Mouse (Mus musculus) lung, postnatal 0 days (tissue): ENCODE measurements at regions not wholly inside any gene's neighbourhood (a gene's known extent, or its start where the extent isn't known, plus 50 kb on each side); places are given as distances from the start of the nearest gene placed in this dataset.

Source experiments
- ATAC-seq: fragments of 200-750 bp; cut with Nextera tagmentation; 2 replicates; pipeline ENCODE4 v1.8.0; 2017; ENCODE audit warnings: moderate library complexity
- DNase-seq: peaks from one replicate; pipeline ENCODE4 v3.0.0-alpha.2; 2016; ENCODE audit warnings: low spot score
- H3K27ac ChIP-seq: fragments of 300-500 bp; sonication (generic); 2 replicates; pipeline ENCODE4 v1.5.1; 2014; ENCODE audit warnings: antibody characterized with exemption, mild to moderate bottlenecking, low read length, mixed read lengths
- H3K27me3 ChIP-seq: fragments of 300-500 bp; sonication (generic); replicated peaks from 2 replicates; pipeline ENCODE4 v1.6.1; 2014; ENCODE audit warnings: low read length, mixed read lengths; ENCODE audit not compliant: insufficient read depth
- H3K36me3 ChIP-seq: fragments of 300-500 bp; sonication (generic); 2 replicates; pipeline ENCODE4 v1.6.1; 2014; ENCODE audit warnings: low read length, mixed read lengths; ENCODE audit not compliant: insufficient read depth
- H3K4me1 ChIP-seq: fragments of 300-500 bp; sonication (generic); 2 replicates; pipeline ENCODE4 v1.6.1; 2014; ENCODE audit warnings: antibody characterized with exemption, low read depth, low read length, mixed read lengths; ENCODE audit not compliant: insufficient read depth
- H3K4me2 ChIP-seq: fragments of 300-500 bp; sonication (generic); replicated peaks from 2 replicates; pipeline ENCODE4 v1.6.1; 2014; ENCODE audit warnings: low read depth, mild to moderate bottlenecking, low read length, moderate library complexity, mixed read lengths
- H3K4me3 ChIP-seq: fragments of 300-500 bp; sonication (generic); 2 replicates; pipeline ENCODE4 v1.5.1; 2014; ENCODE audit warnings: low read depth, low read length
- H3K9ac ChIP-seq: fragments of 300-500 bp; sonication (generic); replicated peaks from 2 replicates; pipeline ENCODE4 v1.6.1; 2014; ENCODE audit warnings: low read depth, mild to moderate bottlenecking
- H3K9me3 ChIP-seq: fragments of 300-500 bp; sonication (generic); 2 replicates; pipeline ENCODE4 v1.6.1; 2016; ENCODE audit warnings: low read length, mixed read lengths
- CTCF ChIP-seq: IDR thresholded peaks from 2 replicates; pipeline ENCODE4 v1.5.1; 2016; ENCODE audit warnings: antibody characterized with exemption, mild to moderate bottlenecking
- EP300 ChIP-seq: IDR thresholded peaks from 2 replicates; pipeline ENCODE4 v1.6.1; 2016; ENCODE audit warnings: antibody characterized with exemption, mild to moderate bottlenecking, control low read depth
- WGBS: fragments of 180-500 bp; shearing (Covaris S2); extraction: QIAGEN DNeasy Blood & Tissue Kit; methylation state at CpG from one replicate; pipeline ENCODE4 v1.1.7; 2014; 5-methylcytosine and 5-hydroxymethylcytosine counted together

DNA sequence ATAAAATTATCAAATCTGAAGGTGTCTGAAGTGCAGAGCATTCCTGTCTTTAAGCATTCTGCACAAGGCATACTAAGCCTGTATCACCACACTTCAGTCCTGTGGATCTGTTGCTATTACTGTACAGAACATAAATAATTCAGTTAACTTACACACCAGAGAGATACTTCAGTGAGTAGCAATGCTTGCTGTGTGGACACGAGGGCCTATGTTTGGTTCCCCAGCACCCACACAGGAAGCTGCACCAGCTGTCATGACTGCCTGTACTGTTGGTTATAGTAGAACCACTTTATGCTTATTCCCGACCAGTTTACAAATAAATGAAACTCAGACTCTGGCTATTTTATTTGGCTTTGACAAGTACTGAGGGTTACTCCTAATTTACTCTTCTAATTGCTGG is 271.7 kb downstream of the Slc30a10 start:
- no peaks in the 10 kb centered on the region for H3K4me1 ChIP-seq
- no peaks in the 10 kb centered on the region for H3K36me3 ChIP-seq
- no peak overlapping the region for H3K27ac ChIP-seq
- ATAC-seq = no peak
- H3K9ac ChIP-seq = no peak overlapping the region
- no peak overlapping the region for H3K4me3 ChIP-seq
- TF ChIP-seq CTCF (no peak), EP300 (no peak)
- no peaks in the 10 kb centered on the region for H3K9me3 ChIP-seq
- no peaks in the 10 kb centered on the region for H3K27me3 ChIP-seq
- WGBS = 70% methylated on average over 2 of the region's 2 CpGs
- no peak for DNase-seq
- no peak overlapping the region for H3K4me2 ChIP-seq

DNA sequence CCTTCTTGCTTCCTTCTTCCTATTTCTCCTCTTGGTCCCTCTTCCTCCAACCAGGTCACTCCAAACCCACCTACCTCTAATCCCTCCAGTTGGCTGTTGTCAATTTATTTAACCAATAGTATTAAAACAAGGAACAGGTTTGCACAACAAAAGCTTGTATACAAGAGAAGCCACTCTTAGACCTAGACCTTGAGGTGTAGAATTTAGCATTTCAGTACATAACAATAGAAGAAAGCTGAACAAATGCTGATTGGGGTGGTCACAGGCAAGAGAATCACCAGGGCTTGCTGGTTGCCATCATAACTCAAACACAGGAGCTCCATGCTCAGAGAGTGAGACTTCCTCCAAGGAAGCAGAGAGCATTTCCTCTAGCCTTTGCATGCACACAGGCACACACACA is 272.2 kb downstream of the Slc30a10 start:
- H3K27ac ChIP-seq = no peak overlapping the region
- H3K4me1 ChIP-seq = no peaks in the 10 kb centered on the region
- DNase-seq = no peak
- H3K4me3 ChIP-seq = no peak overlapping the region
- TF ChIP-seq EP300 = no peak
- TF ChIP-seq CTCF = no peak
- no peaks in the 10 kb centered on the region for H3K9me3 ChIP-seq
- no peak overlapping the region for H3K9ac ChIP-seq
- H3K36me3 ChIP-seq = no peaks in the 10 kb centered on the region
- H3K27me3 ChIP-seq = no peaks in the 10 kb centered on the region
- H3K4me2 ChIP-seq = no peak overlapping the region
- no peak for ATAC-seq

DNA sequence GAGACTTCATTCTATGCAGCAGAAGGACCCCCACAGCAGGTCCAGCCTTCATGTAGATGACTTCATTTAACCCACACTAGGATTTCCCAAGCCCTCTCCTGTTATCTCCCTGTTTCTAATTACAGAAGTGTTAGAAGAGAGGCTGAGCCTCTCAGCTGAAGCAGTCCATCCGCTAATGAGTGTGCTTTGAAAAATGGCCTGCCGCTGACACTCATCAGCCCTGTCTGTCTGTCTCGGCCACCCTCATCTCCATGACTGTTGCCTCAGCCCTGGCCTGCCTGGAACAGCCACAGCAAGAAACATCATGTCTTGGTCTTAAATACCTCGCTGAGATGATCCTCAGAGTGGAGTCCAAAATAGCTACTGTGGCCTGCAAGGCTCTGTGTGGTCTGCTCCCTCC is 273.1 kb downstream of the Slc30a10 start:
- peak; percentile 90 for ATAC-seq

DNA sequence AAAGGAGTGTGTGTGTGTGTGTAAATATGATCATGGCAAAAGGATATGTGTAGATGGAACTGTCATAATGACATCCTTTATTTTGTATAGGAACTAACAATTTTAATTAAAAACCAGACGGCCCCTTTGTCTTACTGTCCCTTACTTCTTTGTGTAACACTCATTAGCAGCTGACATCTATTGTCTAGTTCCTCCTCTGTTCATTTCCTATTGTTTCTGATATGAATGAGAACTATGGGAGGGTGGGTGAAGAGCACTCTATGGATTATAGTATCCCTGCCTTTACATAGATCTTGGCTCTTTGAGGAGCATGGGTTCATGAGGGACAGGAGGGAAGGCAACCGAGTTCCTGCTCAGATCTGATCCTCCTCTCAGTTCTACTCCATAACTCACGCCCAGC is 273.8 kb downstream of the Slc30a10 start:
- H3K27ac ChIP-seq = no peak overlapping the region

More for the DNA sequence above, 273.1 kb downstream of the Slc30a10 start:
- Histone ChIP-seq H3K4me2 (no peak overlapping the region), H3K4me1 (no peaks in the 10 kb centered on the region), H3K36me3 (no peaks in the 10 kb centered on the region), H3K4me3 (no peak overlapping the region), H3K9ac (no peak overlapping the region), H3K27ac (no peak overlapping the region), H3K9me3 (no peaks in the 10 kb centered on the region), H3K27me3 (no peaks in the 10 kb centered on the region)
- TF ChIP-seq CTCF (no peak), EP300 (peak; percentile 61; the same call in 1 of the 2 replicates)
- 32% methylated on average over 4 of the region's 4 CpGs for WGBS
- peak; percentile 77 for DNase-seq

DNA sequence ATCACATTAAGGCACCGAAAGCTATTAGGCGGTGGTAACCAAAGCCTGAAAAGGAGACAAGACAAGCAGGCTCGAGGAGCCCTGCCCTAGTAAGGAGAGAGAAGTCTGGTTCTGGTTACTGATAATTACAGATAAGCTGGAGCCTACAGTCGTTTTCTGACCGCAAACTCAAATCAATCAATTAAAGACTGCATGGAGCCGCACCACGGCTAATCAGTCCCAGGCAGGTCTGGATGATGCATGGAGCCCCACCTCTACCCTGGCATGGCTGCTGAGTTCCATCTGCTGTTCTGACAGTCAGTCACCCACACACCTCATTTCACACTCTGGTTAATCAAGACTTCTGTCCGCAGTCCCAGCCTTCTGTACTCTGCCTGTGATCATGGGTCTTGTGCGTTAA is 276.4 kb downstream of the Slc30a10 start:
- 46% methylated on average over 9 of the region's 9 CpGs for WGBS
- Histone ChIP-seq H3K4me2 (no peak overlapping the region), H3K9ac (no peak overlapping the region), H3K4me1 (no peaks in the 10 kb centered on the region), H3K9me3 (no peaks in the 10 kb centered on the region), H3K4me3 (no peak overlapping the region), H3K27me3 (no peaks in the 10 kb centered on the region), H3K36me3 (no peaks in the 10 kb centered on the region), H3K27ac (no peak overlapping the region)
- ATAC-seq = no peak
- no peak for TF ChIP-seq CTCF
- DNase-seq = no peak

More for the DNA sequence above, 273.8 kb downstream of the Slc30a10 start:
- Histone ChIP-seq H3K36me3 (no peaks in the 10 kb centered on the region), H3K4me2 (no peak overlapping the region), H3K9me3 (no peaks in the 10 kb centered on the region), H3K4me1 (no peaks in the 10 kb centered on the region), H3K4me3 (no peak overlapping the region), H3K9ac (no peak overlapping the region), H3K27me3 (no peaks in the 10 kb centered on the region)
- DNase-seq (no peak), ATAC-seq (no peak)
- TF ChIP-seq EP300 (no peak), CTCF (no peak)
- WGBS = 57% methylated on average over 3 of the region's 3 CpGs

DNA sequence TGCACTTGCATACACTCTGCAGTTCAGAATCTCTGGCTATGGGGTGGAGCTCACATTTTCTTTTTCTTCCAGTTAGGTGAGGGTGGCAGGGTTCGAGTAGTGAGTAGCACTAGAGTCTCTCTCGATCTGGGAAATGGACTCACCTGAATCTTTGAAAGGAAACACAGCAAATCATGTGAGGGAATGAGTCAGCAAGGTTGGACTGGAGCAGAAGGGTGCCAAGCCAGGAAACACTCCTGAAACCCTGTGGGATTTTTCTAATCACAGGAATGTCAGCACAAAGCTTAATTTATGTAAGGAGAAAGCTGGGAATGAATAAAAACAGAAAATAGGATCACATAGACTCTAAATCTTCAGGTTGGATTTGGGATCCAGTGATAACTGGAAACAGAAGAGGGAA is 282.1 kb downstream of the Slc30a10 start:
- no peak overlapping the region for H3K4me3 ChIP-seq
- no peak for ATAC-seq
- WGBS = 71% methylated on average over 2 of the region's 2 CpGs

More for the DNA sequence above, 282.1 kb downstream of the Slc30a10 start:
- DNase-seq = no peak
- Histone ChIP-seq H3K27ac (no peak overlapping the region), H3K4me2 (no peak overlapping the region), H3K36me3 (no peaks in the 10 kb centered on the region), H3K27me3 (no peaks in the 10 kb centered on the region), H3K4me1 (no peaks in the 10 kb centered on the region), H3K9me3 (no peaks in the 10 kb centered on the region), H3K9ac (no peak overlapping the region)
- TF ChIP-seq CTCF (no peak), EP300 (no peak)
